Mouse (Mus musculus) neural tube, embryonic 12.5 days (tissue): ENCODE results near the gene Prkn. TPM values are rescaled to one million over a fixed set of nuclear protein-coding genes. Genes with fewer than 3 reads are reported as not detected.

Experiments
- ATAC-seq: fragments of 200-750 bp; cut with Nextera tagmentation; 2 replicates; pipeline ENCODE4 v1.8.0; 2017; ENCODE audit warnings: low read depth, mild to moderate bottlenecking, moderate TSS enrichment, moderate library complexity; ENCODE audit not compliant: low FRiP score
- H3K27ac ChIP-seq: fragments of 300-500 bp; sonication (generic); 2 replicates; pipeline ENCODE4 v1.5.1; 2016
- H3K27me3 ChIP-seq: fragments of 300-500 bp; sonication (generic); replicated peaks from 2 replicates; pipeline ENCODE4 v1.6.1; 2016; ENCODE audit warnings: mild to moderate bottlenecking
- H3K36me3 ChIP-seq: fragments of 300-500 bp; sonication (generic); 2 replicates; pipeline ENCODE4 v1.6.1; 2016; ENCODE audit warnings: mild to moderate bottlenecking
- H3K4me1 ChIP-seq: fragments of 300-500 bp; sonication (generic); 2 replicates; pipeline ENCODE4 v1.6.1; 2016
- H3K4me2 ChIP-seq: fragments of 300-500 bp; sonication (generic); replicated peaks from 2 replicates; pipeline ENCODE4 v1.6.1; 2016; ENCODE audit warnings: mild to moderate bottlenecking
- H3K4me3 ChIP-seq: fragments of 300-500 bp; sonication (generic); 2 replicates; pipeline ENCODE4 v1.5.1; 2016
- H3K9ac ChIP-seq: fragments of 300-500 bp; sonication (generic); 2 replicates; pipeline ENCODE4 v1.6.1; 2016; ENCODE audit warnings: mild to moderate bottlenecking
- H3K9me3 ChIP-seq: fragments of 300-500 bp; sonication (generic); 2 replicates; pipeline ENCODE4 v1.6.1; 2016; ENCODE audit warnings: mild to moderate bottlenecking
- WGBS: fragments of 180-500 bp; shearing (Covaris S2); methylation state at CpG from one replicate; pipeline ENCODE4 v1.1.7; 2016; 5-methylcytosine and 5-hydroxymethylcytosine counted together
- polyA plus RNA-seq: library from polyadenylated mRNA; unstranded; fragments of >200 nt; fragmentation: Nextera tagmentation; extraction: Ambion mirVana; gene quantifications from 2 replicates; pipeline ENCODE4 v1.2.1, GENCODE M21; 2016

Prkn gene
- polyA plus RNA-seq, 1 experiment from 2014 or later, result 2.0 TPM

DNA sequence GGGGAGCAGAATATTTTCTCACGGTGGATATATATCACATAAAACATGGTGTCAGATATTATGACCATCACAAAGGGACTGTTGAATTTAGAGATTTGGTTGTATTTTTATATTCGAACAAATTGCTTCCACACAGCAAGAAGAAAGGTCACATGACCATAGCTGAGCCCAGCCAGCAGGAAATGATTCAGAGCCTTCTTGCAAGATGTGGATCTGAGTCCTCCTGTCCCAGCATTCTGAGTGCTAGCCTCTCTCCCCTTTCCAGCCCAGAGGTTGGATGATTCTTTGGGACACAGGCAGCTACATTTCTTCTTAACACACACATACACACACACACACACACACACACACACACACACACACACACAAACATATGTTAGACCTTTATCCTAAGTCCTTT, 1022.2 kb downstream of the Prkn start:
- Histone ChIP-seq H3K27me3 (no peaks in the 10 kb centered on the region), H3K9me3 (no peaks in the 10 kb centered on the region), H3K4me1 (no peaks in the 10 kb centered on the region), H3K36me3 (no peaks in the 10 kb centered on the region), H3K4me3 (no peak overlapping the region), H3K9ac (no peak overlapping the region), H3K27ac (no peak overlapping the region), H3K4me2 (no peak overlapping the region)
- WGBS, result 93% methylated on average over 2 of the region's 2 CpGs
- no peak for ATAC-seq

GRCm38 (mm10) chr17:11863017-11863416, 1022.8 kb downstream of the Prkn start:
- no peaks in the 10 kb centered on the region for H3K27me3 ChIP-seq
- no peak overlapping the region for H3K4me2 ChIP-seq
- no peak overlapping the region for H3K9ac ChIP-seq
- no peaks in the 10 kb centered on the region for H3K9me3 ChIP-seq
- 93% methylated on average over 11 of the region's 11 CpGs for WGBS
- H3K4me1 ChIP-seq, result no peaks in the 10 kb centered on the region
- no peaks in the 10 kb centered on the region for H3K36me3 ChIP-seq
- no peak overlapping the region for H3K4me3 ChIP-seq
- no peak overlapping the region for H3K27ac ChIP-seq
- no peak for ATAC-seq

DNA sequence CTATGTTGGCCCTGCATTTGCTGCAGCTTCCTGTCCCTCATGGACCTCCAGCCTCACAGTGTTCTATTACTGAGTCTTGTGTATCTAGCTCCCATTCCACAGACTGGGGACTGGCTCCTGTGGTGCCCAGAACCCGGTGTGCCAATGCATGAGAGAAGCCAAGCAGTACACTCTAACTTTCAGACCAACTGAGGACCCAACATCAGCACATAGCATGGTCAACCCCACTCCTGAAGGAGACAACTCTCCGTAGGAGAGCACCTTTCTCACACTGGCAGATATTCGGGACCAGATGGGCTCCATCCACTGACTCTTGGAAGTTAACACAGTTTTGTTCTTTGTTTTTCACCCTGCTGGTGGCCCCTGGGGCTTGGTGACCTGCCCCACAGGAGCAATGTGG, 1026.0 kb downstream of the Prkn start:
- Histone ChIP-seq H3K4me1 (no peaks in the 10 kb centered on the region), H3K4me3 (no peak overlapping the region), H3K9me3 (no peaks in the 10 kb centered on the region), H3K27ac (no peak overlapping the region), H3K9ac (no peak overlapping the region), H3K27me3 (no peaks in the 10 kb centered on the region), H3K4me2 (no peak overlapping the region), H3K36me3 (no peaks in the 10 kb centered on the region)
- WGBS, result 75% methylated on average over 3 of the region's 3 CpGs
- ATAC-seq, result no peak

- Histone ChIP-seq H3K36me3 (no peaks in the 10 kb centered on the region), H3K4me2 (no peak overlapping the region), H3K9ac (no peak overlapping the region), H3K4me3 (no peak overlapping the region), H3K9me3 (no peaks in the 10 kb centered on the region), H3K4me1 (no peaks in the 10 kb centered on the region), H3K27ac (no peak overlapping the region), H3K27me3 (no peaks in the 10 kb centered on the region)
- WGBS, result 55% methylated on average over 13 of the region's 13 CpGs
- no peak for ATAC-seq
Observed at GRCm38 (mm10) chr17:11867334-11868095, 1027.3 kb downstream of the Prkn start.

- H3K36me3 ChIP-seq, result no peaks in the 10 kb centered on the region
- 90% methylated on average over 10 of the region's 10 CpGs for WGBS
Observed at GRCm38 (mm10) chr17:11870546-11870945, 1030.4 kb downstream of the Prkn start.

GRCm38 (mm10) chr17:11876240-11876639, 1036.1 kb downstream of the Prkn start:
- no peak for ATAC-seq
- H3K9me3 ChIP-seq, result no peaks in the 10 kb centered on the region
- no peak overlapping the region for H3K27ac ChIP-seq
- WGBS, result 88% methylated on average over 2 of the region's 2 CpGs
- no peaks in the 10 kb centered on the region for H3K4me1 ChIP-seq
- H3K9ac ChIP-seq, result no peak overlapping the region
- H3K4me3 ChIP-seq, result no peak overlapping the region
- no peaks in the 10 kb centered on the region for H3K36me3 ChIP-seq
- no peaks in the 10 kb centered on the region for H3K27me3 ChIP-seq
- H3K4me2 ChIP-seq, result no peak overlapping the region

More at GRCm38 (mm10) chr17:11870546-11870945, 1030.4 kb downstream of the Prkn start:
- no peak for ATAC-seq
- Histone ChIP-seq H3K9ac (no peak overlapping the region), H3K4me2 (no peak overlapping the region), H3K27me3 (no peaks in the 10 kb centered on the region), H3K4me3 (no peak overlapping the region), H3K27ac (no peak overlapping the region), H3K9me3 (no peaks in the 10 kb centered on the region), H3K4me1 (no peaks in the 10 kb centered on the region)

DNA sequence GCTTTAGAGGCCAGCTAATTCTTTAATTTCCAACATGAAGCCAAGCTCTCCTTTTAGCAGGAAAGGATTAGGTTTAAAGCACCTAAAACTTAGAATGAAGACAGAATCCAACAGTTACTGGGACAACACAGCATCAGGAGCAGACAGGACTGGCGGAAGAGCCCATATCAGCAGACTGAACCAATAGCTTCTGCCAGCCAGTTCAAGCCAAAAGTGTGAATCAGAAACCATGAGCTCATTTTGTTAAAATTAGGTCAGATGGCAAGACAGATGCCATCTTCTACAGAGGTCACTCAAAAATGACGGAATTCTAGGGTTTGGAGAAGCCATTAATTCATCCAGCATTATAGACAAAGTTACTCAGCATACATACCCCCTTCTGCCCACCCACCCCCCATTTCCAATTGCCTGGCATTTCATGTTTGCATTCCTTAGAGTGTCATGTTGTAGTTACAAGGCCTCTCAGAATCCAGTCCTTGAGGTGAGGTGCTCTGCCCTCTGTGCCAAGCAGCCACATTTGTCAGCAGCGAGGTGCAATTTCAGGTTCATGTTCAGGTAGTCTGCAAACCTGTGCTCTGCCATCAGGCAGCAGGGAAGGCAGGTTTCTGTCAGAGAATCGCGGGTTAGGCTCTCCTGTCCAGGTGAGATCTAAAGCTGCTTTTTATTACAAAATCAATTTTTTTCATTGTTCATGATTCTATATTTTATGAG, 1041.1 kb downstream of the Prkn start:
- WGBS, result 88% methylated on average over 5 of the region's 5 CpGs
- no peak for ATAC-seq
- Histone ChIP-seq H3K4me1 (no peaks in the 10 kb centered on the region), H3K9ac (no peak overlapping the region), H3K4me3 (no peak overlapping the region), H3K27ac (no peak overlapping the region), H3K27me3 (no peaks in the 10 kb centered on the region), H3K36me3 (no peaks in the 10 kb centered on the region), H3K4me2 (no peak overlapping the region), H3K9me3 (no peaks in the 10 kb centered on the region)

DNA sequence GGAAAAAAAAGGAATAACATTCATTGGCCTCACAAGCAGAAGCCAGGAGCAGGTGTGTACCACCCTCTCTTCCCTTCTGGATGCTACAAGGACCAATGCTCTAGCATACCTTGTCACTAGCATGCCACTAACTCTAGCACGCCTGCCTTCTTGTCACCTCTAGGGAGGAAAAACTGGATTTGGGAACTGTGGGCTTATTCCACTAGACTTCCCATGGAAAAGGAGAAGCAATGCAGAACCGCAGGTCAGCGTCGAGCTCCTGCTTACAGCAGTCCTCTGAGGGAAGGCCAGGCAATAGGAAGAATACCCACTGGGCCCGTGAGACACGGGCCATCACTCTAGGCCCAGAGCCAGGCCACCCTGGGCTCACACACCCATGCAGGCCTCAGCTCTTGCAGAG, 1045.4 kb downstream of the Prkn start:
- Histone ChIP-seq H3K27me3 (no peaks in the 10 kb centered on the region), H3K9me3 (no peaks in the 10 kb centered on the region), H3K27ac (no peak overlapping the region), H3K4me1 (no peaks in the 10 kb centered on the region), H3K36me3 (no peaks in the 10 kb centered on the region), H3K4me2 (no peak overlapping the region), H3K4me3 (no peak overlapping the region), H3K9ac (no peak overlapping the region)
- 93% methylated on average over 6 of the region's 6 CpGs for WGBS
- no peak for ATAC-seq

DNA sequence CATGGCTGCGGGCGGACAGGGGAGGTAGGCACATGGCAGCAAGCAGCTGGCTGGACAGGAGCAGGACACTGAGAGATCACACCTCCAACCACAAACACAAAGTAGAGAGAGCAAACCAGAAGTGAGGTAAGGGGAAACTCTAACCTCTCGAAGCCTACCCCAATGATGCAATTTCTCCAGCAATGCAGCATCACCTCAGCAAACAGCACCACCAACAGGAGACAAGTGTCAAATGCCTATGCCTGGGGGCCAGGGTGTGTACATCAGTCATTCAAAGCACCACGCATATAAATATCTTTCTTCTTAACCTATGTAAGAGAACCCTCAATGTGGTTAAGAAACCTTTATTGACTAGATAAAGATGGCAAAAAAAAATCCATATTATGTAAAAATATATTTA, 1046.8 kb downstream of the Prkn start:
- Histone ChIP-seq H3K27ac (no peak overlapping the region), H3K4me2 (no peak overlapping the region), H3K9ac (no peak overlapping the region), H3K4me1 (no peaks in the 10 kb centered on the region), H3K4me3 (no peak overlapping the region), H3K9me3 (no peaks in the 10 kb centered on the region), H3K27me3 (no peaks in the 10 kb centered on the region), H3K36me3 (no peaks in the 10 kb centered on the region)
- WGBS, result 89% methylated on average over 4 of the region's 4 CpGs
- no peak for ATAC-seq

DNA sequence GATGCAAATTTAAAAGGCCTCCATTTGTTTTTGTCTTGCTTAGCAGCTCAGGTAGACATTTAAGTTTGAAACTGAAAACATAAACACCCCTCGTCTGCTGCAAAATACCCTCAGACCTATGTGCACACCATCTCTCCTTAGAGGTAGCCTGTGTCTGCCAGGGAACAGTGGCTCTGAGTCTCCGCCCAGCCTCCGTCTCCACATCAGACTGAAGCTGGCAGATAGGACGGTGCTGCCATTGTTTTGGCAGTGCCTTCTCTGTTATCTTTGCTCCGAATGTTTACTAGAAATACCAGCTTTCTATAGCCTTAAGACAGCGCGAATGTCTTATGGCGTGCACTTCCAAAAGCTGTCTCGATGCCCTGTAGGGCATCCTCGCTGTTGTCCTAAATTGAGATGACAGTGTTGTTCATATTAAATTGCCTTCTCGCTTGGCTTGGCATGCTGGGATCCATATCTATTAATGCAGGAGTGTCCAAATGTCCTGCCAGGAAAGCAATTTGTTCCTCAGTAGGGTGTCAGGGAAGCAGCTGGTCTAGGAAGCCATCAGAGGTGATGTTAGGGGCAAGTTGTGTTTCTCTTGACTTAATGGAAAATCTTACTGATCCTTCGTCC, 1047.5 kb downstream of the Prkn start:
- Histone ChIP-seq H3K9me3 (no peaks in the 10 kb centered on the region), H3K36me3 (no peaks in the 10 kb centered on the region), H3K4me3 (no peak overlapping the region), H3K27me3 (no peaks in the 10 kb centered on the region), H3K4me1 (no peaks in the 10 kb centered on the region), H3K9ac (no peak overlapping the region), H3K27ac (no peak overlapping the region), H3K4me2 (no peak overlapping the region)
- no peak for ATAC-seq
- WGBS, result 74% methylated on average over 12 of the region's 12 CpGs

DNA sequence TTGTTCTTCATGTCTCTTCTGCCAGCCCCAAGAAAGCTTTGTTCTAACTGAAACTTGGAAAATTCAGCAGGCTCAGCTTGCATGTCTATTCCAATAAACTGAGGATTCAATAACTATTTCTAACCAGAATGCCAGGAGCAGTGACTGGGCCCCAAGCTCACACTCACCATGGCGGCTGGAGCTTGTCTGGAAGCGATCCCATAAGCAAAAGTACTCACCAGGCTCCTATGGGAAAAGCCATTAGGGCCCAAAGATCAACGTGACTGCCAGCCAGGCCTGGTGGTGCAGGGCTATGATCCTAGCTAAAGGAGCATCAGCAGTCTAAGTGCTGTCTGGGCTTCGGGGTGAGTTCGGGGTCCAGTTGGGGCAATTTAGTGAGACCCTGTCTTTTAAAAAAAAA, 1048.6 kb downstream of the Prkn start:
- Histone ChIP-seq H3K9ac (no peak overlapping the region), H3K36me3 (no peaks in the 10 kb centered on the region), H3K4me1 (no peaks in the 10 kb centered on the region), H3K4me2 (no peak overlapping the region), H3K27ac (no peak overlapping the region), H3K9me3 (no peaks in the 10 kb centered on the region), H3K27me3 (no peaks in the 10 kb centered on the region), H3K4me3 (no peak overlapping the region)
- ATAC-seq, result no peak
- 74% methylated on average over 5 of the region's 5 CpGs for WGBS

- Histone ChIP-seq H3K36me3 (no peaks in the 10 kb centered on the region), H3K4me1 (no peaks in the 10 kb centered on the region), H3K4me3 (no peak overlapping the region), H3K27ac (no peak overlapping the region), H3K9ac (no peak overlapping the region), H3K9me3 (no peaks in the 10 kb centered on the region), H3K27me3 (no peaks in the 10 kb centered on the region), H3K4me2 (no peak overlapping the region)
- ATAC-seq, result no peak
- 86% methylated on average over 7 of the region's 7 CpGs for WGBS
Observed at GRCm38 (mm10) chr17:11900300-11900699, 1060.1 kb downstream of the Prkn start.
